Mouse (Mus musculus) liver, embryonic 15.5 days (tissue): ENCODE data around the gene Atf7. TPM values are rescaled to one million over a fixed set of nuclear protein-coding genes. Genes with fewer than 3 reads are reported as not detected.
"Not testable (repeated sequence)": the region's sequence is repeated elsewhere in the genome, so short reads cannot be mapped to it uniquely, and the experiment has no call there.

Experiments
- ATAC-seq: fragments of 200-750 bp; cut with Nextera tagmentation; 2 replicates; pipeline ENCODE4 v1.8.0; 2017; ENCODE audit warnings: moderate number of reproducible peaks, mild to moderate bottlenecking, moderate library complexity; ENCODE audit not compliant: insufficient read depth
- H3K27ac ChIP-seq: fragments of 300-500 bp; sonication (generic); replicated peaks from 2 replicates; pipeline ENCODE4 v1.5.1; 2015; ENCODE audit warnings: mild to moderate bottlenecking, inconsistent platforms
- H3K27me3 ChIP-seq: fragments of 300-500 bp; sonication (generic); 2 replicates; pipeline ENCODE4 v1.6.1; 2015; ENCODE audit warnings: mild to moderate bottlenecking, inconsistent platforms
- H3K36me3 ChIP-seq: fragments of 300-500 bp; sonication (generic); replicated peaks from 2 replicates; pipeline ENCODE4 v1.6.1; 2015; ENCODE audit warnings: moderate library complexity, mild to moderate bottlenecking, inconsistent platforms
- H3K4me1 ChIP-seq: fragments of 300-500 bp; sonication (generic); replicated peaks from 2 replicates; pipeline ENCODE4 v1.6.1; 2015; ENCODE audit warnings: inconsistent platforms
- H3K4me2 ChIP-seq: fragments of 300-500 bp; sonication (generic); 2 replicates; pipeline ENCODE4 v1.6.1; 2015; ENCODE audit warnings: moderate library complexity, mild to moderate bottlenecking, inconsistent platforms
- H3K4me3 ChIP-seq: fragments of 300-500 bp; sonication (generic); replicated peaks from 2 replicates; pipeline ENCODE4 v1.5.1; 2015; ENCODE audit warnings: mild to moderate bottlenecking, inconsistent platforms
- H3K9ac ChIP-seq: fragments of 300-500 bp; sonication (generic); 2 replicates; pipeline ENCODE4 v1.6.1; 2015; ENCODE audit warnings: moderate library complexity, mild to moderate bottlenecking, inconsistent platforms
- H3K9me3 ChIP-seq: fragments of 300-500 bp; sonication (generic); replicated peaks from 2 replicates; pipeline ENCODE4 v1.6.1; 2016; ENCODE audit warnings: inconsistent platforms
- WGBS: fragments of 180-500 bp; shearing (Covaris S2); methylation state at CpG from one replicate; pipeline ENCODE4 v1.1.7; 2015; ENCODE audit warnings: mixed read lengths; ENCODE audit not compliant: insufficient replicate concordance; 5-methylcytosine and 5-hydroxymethylcytosine counted together
- polyA plus RNA-seq: library from polyadenylated mRNA; unstranded; fragments of >200 nt; fragmentation: Nextera tagmentation; extraction: Ambion mirVana; gene quantifications from 2 replicates; pipeline ENCODE4 v1.2.1, GENCODE M21; 2015

Gene Atf7
- polyA plus RNA-seq, 1 experiment from 2014 or later, result 8.8 TPM

DNA sequence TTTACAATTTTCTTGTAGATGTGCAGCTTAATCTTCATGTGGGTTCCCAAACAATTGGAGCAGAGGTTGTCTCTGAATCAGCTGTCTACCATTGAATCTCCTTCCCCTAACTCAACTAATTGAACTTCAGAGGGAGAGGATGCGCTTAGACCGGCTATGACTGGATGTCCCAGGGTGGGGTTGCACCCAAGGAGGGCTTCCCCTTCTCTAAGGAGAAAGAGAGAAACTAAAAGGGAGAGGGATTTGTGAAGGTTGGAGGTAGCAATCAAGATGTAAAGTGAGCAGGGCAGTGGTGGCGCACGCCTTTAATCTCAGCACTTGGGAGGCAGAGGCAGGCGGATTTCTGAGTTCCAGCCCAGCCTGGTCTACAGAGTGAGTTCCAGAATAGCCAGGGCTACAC, 5.8 kb downstream of the Atf7 start:
- no peaks in the 10 kb centered on the region for H3K9me3 ChIP-seq
- ATAC-seq, result no peak
- 84% methylated on average over 5 of the region's 5 CpGs for WGBS
- no peak overlapping the region for H3K27ac ChIP-seq
- peaks cover 25% of the 10 kb centered on the region for H3K4me1 ChIP-seq
- H3K36me3 ChIP-seq, result no peaks in the 10 kb centered on the region
- H3K9ac ChIP-seq, result no peak overlapping the region
- H3K4me3 ChIP-seq, result no peak overlapping the region
- no peaks in the 10 kb centered on the region for H3K27me3 ChIP-seq
- H3K4me2 ChIP-seq, result no peak overlapping the region

DNA sequence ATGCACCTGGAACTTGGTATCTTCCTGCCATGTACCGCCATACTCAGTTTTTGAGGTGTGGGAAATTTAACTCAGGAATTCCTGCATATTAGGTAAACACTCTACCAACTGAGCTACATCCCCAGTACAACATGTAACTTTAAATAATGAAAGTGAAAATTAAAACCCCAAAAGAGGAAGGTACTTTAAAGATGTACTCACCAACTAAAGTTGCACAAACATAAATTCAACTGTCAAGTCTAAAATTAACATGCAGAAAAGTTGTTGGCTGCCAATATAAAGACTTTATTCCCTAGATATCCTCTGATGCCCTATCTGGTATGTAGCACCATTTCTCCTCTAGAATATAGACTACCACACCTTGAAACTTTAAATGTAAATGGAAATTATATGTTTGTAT, 7.6 kb downstream of the Atf7 start:
- Histone ChIP-seq H3K9ac (no peak overlapping the region), H3K4me2 (no peak overlapping the region), H3K9me3 (no peaks in the 10 kb centered on the region), H3K4me1 (peaks cover 14% of the 10 kb centered on the region), H3K27ac (no peak overlapping the region), H3K4me3 (no peak overlapping the region), H3K27me3 (no peaks in the 10 kb centered on the region), H3K36me3 (no peaks in the 10 kb centered on the region; the same call in 1 of the 2 replicates)
- WGBS, result 91% methylated on average over 1 of the region's 1 CpGs
- ATAC-seq, result no peak

DNA sequence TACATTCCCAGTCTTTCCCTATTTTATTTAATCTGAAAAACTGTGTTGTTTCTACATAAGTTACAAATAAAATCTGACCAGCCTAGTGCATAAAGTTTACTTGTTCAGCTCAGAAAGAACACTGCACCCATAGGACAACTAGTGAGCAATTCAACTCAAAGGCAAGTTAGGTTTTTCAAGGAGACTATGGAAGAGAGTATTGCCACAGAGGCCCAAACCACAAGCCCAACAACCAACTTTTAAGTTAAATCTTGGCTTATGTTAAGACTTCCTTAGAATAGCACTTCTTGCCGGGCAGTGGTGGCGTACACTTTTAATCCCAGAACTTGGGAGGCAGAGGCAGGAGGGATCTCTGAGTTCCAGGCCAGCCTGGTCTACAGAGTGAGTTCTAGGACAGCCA, 9.1 kb downstream of the Atf7 start:
- 65% methylated on average over 2 of the region's 2 CpGs for WGBS
- Histone ChIP-seq H3K4me2 (no peak overlapping the region), H3K4me3 (no peak overlapping the region), H3K27ac (no peak overlapping the region), H3K4me1 (peaks cover 7% of the 10 kb centered on the region), H3K27me3 (no peaks in the 10 kb centered on the region), H3K36me3 (no peaks in the 10 kb centered on the region; the same call in 1 of the 2 replicates), H3K9ac (no peak overlapping the region), H3K9me3 (no peaks in the 10 kb centered on the region)
- ATAC-seq, result no peak

DNA sequence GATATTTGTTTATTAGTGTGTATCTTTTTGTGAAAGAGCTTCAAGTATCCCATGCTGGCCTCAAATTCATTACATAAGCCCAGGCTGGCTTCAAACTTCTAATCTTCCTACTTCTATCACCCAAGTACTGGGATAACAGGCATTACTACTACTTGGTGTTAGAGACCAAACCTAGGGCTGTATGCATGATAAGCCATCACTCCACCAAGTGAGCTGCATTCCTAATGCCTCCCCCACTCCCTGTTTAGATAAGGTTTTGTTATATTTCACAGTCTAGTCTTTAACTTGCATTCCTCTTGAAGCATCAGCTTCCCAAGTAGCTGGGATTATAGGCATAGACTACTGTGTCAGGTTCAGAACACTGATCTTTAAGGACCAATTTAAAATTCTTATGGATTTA, 11.0 kb downstream of the Atf7 start:
- H3K4me3 ChIP-seq, result no peak overlapping the region
- no peaks in the 10 kb centered on the region for H3K27me3 ChIP-seq
- H3K9me3 ChIP-seq, result no peaks in the 10 kb centered on the region
- H3K4me2 ChIP-seq, result no peak overlapping the region
- no peak for ATAC-seq
- H3K9ac ChIP-seq, result no peak overlapping the region
- no peak overlapping the region for H3K27ac ChIP-seq
- peaks cover 7% of the 10 kb centered on the region for H3K4me1 ChIP-seq
- H3K36me3 ChIP-seq, result no peaks in the 10 kb centered on the region; the same call in 1 of the 2 replicates

DNA sequence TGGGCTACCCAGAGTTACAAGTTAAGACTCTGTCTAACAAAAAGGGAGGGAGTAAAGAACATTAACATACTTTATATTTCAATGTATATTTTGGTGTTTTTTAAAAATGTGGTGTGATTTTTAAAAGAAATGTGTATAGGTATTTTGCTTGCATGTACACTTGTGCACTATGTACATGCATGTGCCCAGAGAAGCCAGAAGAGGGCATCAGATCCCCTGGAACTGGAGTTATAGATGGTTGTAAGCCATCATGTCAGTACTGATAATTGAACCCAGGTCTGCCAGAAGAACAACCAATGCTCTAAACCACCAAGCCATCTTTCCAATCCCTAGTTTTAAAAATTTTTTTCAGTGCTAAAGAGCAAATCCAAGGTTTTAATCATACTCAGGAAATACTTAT, 12.3 kb downstream of the Atf7 start:
- no peak overlapping the region for H3K4me2 ChIP-seq
- no peaks in the 10 kb centered on the region; the same call in 1 of the 2 replicates for H3K36me3 ChIP-seq
- H3K27me3 ChIP-seq, result no peaks in the 10 kb centered on the region
- H3K4me1 ChIP-seq, result peaks cover 7% of the 10 kb centered on the region
- no peak overlapping the region for H3K4me3 ChIP-seq
- no peak for ATAC-seq
- H3K9ac ChIP-seq, result no peak overlapping the region
- H3K9me3 ChIP-seq, result no peaks in the 10 kb centered on the region
- H3K27ac ChIP-seq, result no peak overlapping the region

DNA sequence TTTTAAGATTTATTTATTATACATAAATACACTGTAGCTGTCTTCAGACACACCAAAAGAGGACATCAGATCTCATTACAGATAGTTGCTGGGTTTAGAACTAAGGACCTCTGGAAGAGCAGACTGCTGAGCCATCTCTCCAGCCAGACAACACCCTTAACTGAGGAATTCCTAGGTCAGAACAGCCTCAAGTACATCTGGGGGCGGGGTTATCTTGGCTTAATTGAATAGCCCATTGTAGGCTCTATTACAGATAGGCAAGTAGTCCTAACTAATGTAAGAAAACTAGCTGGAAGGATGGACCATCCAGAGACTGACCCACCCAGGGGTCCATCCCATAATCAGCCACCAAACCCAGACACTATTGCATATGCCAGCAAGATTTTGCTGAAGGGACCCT, 16.7 kb downstream of the Atf7 start:
- WGBS, result 68% methylated on average over 1 of the region's 1 CpGs
- not testable (repeated sequence) for H3K4me1 ChIP-seq, H3K27ac ChIP-seq, H3K27me3 ChIP-seq, H3K36me3 ChIP-seq, H3K9ac ChIP-seq, H3K4me3 ChIP-seq, ATAC-seq, H3K9me3 ChIP-seq, H3K4me2 ChIP-seq

DNA sequence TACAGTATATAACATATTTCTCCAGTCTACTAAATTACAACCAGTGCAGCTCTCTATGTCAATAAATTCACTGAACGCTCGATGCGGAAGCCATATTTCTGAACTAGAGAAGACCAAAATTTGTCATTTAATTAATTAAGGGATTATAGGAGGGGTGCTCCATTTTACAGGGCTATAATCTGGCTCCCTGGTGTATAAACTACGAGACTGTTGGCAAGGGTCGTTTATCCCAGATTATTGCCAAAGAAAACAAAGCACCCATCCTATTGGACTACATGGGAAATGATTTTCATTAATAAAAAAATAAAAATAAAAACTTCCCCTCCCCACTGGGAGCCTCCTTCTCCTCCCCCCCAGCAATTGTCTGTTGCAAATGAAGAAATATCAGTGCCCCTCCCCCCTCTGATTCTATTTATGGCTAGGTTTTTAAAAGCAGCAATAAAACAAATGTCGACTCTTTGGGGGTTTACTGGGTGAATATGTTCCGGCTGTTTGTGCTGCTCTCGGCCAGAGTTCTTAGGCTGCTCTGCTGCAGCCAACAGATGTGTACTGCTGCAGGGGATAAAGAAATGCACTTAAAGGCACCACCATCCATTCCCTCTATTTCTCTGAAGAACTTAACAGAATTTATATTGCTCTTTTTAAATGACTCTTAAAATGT, 31.1 kb downstream of the Atf7 start:
- no peaks in the 10 kb centered on the region for H3K4me1 ChIP-seq
- H3K9ac ChIP-seq, result no peak overlapping the region
- H3K27me3 ChIP-seq, result no peaks in the 10 kb centered on the region
- H3K27ac ChIP-seq, result no peak overlapping the region
- 71% methylated on average over 8 of the region's 8 CpGs for WGBS
- no peak overlapping the region for H3K4me3 ChIP-seq
- H3K36me3 ChIP-seq, result peaks cover 6% of the 10 kb centered on the region; the same call in 1 of the 2 replicates
- H3K9me3 ChIP-seq, result no peaks in the 10 kb centered on the region
- no peak for ATAC-seq
- no peak overlapping the region for H3K4me2 ChIP-seq

DNA sequence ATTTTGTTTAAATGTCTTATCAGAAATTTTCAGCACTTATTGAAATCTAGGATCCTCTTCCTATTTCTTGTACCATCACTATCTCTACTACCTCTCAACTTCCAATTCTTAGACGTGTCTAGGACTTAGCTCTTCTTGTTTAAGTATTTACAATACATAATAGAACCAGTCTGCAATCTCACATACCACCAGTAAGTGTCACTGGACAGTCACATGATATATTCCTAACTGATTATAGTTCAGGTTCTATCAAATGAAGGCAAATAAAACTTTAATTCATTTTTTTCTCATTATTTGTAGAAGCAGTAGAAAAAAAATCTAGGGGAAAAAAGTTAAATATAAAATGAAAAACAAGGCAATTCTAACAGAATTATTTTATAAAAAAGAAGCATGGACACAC, 32.6 kb downstream of the Atf7 start:
- Histone ChIP-seq H3K27me3 (no peaks in the 10 kb centered on the region), H3K9me3 (no peaks in the 10 kb centered on the region), H3K4me2 (no peak overlapping the region), H3K4me1 (no peaks in the 10 kb centered on the region), H3K27ac (no peak overlapping the region), H3K36me3 (peaks cover 6% of the 10 kb centered on the region; the same call in 1 of the 2 replicates), H3K4me3 (no peak overlapping the region), H3K9ac (no peak overlapping the region)
- 48% methylated on average over 1 of the region's 1 CpGs for WGBS
- no peak for ATAC-seq

DNA sequence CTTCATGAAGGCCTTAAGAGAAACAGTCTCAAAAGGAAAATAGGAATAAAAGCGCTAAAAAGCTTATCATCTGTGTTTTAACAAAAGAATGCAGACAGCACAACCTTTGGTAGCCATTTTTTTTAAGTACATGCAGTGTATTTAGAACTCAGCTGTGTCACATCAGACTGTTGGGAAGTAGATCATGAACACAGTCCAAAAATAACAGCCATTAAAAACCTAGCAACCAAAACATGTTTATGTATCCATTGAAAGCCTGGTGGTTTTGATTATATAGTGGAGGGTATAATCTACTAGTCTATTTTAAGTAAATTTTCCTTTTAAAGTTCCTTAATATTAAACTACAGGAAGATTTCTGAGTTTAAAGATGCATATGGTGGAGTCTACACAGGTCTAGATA, 34.7 kb downstream of the Atf7 start:
- no peaks in the 10 kb centered on the region for H3K9me3 ChIP-seq
- no peak overlapping the region for H3K27ac ChIP-seq
- WGBS, result 83% methylated on average over 1 of the region's 1 CpGs
- H3K27me3 ChIP-seq, result no peaks in the 10 kb centered on the region
- H3K4me3 ChIP-seq, result no peak overlapping the region
- no peak overlapping the region for H3K9ac ChIP-seq
- H3K4me2 ChIP-seq, result no peak overlapping the region
- ATAC-seq, result no peak
- peaks cover under 1% of the 10 kb centered on the region; the same call in 1 of the 2 replicates for H3K4me1 ChIP-seq
- H3K36me3 ChIP-seq, result peaks cover 6% of the 10 kb centered on the region; the same call in 1 of the 2 replicates

DNA sequence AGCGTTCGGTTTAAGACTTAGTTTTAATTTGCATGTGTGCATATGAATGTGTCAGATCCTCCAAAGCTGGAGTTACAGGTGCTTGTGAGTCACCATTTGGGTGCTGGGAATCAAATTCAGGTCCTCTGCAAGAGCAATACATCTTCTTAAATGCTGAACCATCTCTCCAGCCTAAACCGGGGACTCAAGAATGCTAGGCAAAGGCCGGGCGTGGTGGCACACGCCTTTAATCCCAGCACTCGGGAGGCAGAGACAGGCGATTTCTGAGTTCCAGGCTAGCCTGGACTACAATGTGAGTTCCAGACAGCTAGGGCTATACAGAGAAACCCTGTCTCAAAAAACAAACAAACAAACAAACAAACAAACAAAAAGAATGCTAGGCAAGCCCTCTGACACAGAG, 35.4 kb downstream of the Atf7 start:
- Histone ChIP-seq H3K27ac (no peak overlapping the region), H3K27me3 (no peaks in the 10 kb centered on the region), H3K4me3 (no peak overlapping the region), H3K4me2 (no peak overlapping the region), H3K9me3 (no peaks in the 10 kb centered on the region), H3K9ac (no peak overlapping the region), H3K4me1 (peaks cover 4% of the 10 kb centered on the region; the same call in 1 of the 2 replicates), H3K36me3 (peaks cover 6% of the 10 kb centered on the region; the same call in 1 of the 2 replicates)
- 84% methylated on average over 8 of the region's 8 CpGs for WGBS
- ATAC-seq, result no peak

DNA sequence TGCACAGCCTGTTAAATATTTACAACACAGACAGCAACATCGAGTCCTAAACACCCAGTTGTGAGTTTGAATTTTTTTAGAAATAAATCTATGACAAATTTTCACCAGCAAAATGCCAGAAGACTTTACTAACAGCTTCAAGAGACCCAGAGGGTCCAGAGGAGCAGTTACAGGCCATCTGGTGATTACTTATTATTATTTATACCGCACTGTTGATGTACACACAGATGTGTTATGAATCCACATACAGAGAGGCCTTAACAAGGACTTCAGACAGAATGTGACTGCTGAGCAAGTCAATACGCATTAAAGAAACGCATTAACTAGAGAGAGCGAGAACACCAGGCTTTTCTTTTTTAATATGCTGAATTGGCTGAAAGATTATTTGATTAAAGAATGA, 39.8 kb downstream of the Atf7 start:
- ATAC-seq, result no peak
- H3K27ac ChIP-seq, result no peak overlapping the region
- H3K4me2 ChIP-seq, result no peak overlapping the region
- no peaks in the 10 kb centered on the region for H3K9me3 ChIP-seq
- WGBS, result 85% methylated on average over 5 of the region's 5 CpGs
- H3K4me1 ChIP-seq, result peaks cover 4% of the 10 kb centered on the region; the same call in 1 of the 2 replicates
- H3K4me3 ChIP-seq, result no peak overlapping the region
- H3K27me3 ChIP-seq, result no peaks in the 10 kb centered on the region
- H3K36me3 ChIP-seq, result peaks cover 5% of the 10 kb centered on the region; the same call in 1 of the 2 replicates
- H3K9ac ChIP-seq, result no peak overlapping the region
